Mouse (Mus musculus) stomach, embryonic 16.5 days (tissue): ENCODE data around the gene Ssh1. TPM values are rescaled to one million over a fixed set of nuclear protein-coding genes. Genes with fewer than 3 reads are reported as not detected.

Experiments
- ATAC-seq: fragments of 200-750 bp; cut with Nextera tagmentation; 2 replicates; pipeline ENCODE4 v1.8.0; 2017; ENCODE audit warnings: moderate number of reproducible peaks, moderate TSS enrichment; ENCODE audit not compliant: insufficient read depth, low FRiP score
- H3K27ac ChIP-seq: fragments of 300-500 bp; sonication (generic); 2 replicates; pipeline ENCODE4 v1.5.1; 2014; ENCODE audit warnings: low read length
- H3K27me3 ChIP-seq: fragments of 300-500 bp; sonication (generic); 2 replicates; pipeline ENCODE4 v1.6.1; 2014; ENCODE audit warnings: low read length, control low read depth, mixed read lengths; ENCODE audit not compliant: control insufficient read depth, insufficient read depth
- H3K36me3 ChIP-seq: fragments of 300-500 bp; sonication (generic); 2 replicates; pipeline ENCODE4 v1.6.1; 2014; ENCODE audit warnings: low read length; ENCODE audit not compliant: control insufficient read depth, insufficient read depth
- H3K4me1 ChIP-seq: fragments of 300-500 bp; sonication (generic); 2 replicates; pipeline ENCODE4 v1.6.1; 2014; ENCODE audit warnings: low read length, control low read depth, mixed read lengths; ENCODE audit not compliant: control insufficient read depth, insufficient read depth
- H3K4me2 ChIP-seq: fragments of 300-500 bp; sonication (generic); 2 replicates; pipeline ENCODE4 v1.6.1; 2014; ENCODE audit warnings: low read depth, low read length, mixed read lengths
- H3K4me3 ChIP-seq: fragments of 300-500 bp; sonication (generic); replicated peaks from 2 replicates; pipeline ENCODE4 v1.5.1; 2014; ENCODE audit warnings: mild to moderate bottlenecking, low read length
- H3K9ac ChIP-seq: fragments of 300-500 bp; sonication (generic); 2 replicates; pipeline ENCODE4 v1.6.1; 2014; ENCODE audit warnings: low read length
- H3K9me3 ChIP-seq: fragments of 300-500 bp; sonication (generic); replicated peaks from 2 replicates; pipeline ENCODE4 v1.6.1; 2016; ENCODE audit warnings: low read length, control low read depth; ENCODE audit not compliant: control insufficient read depth
- WGBS: fragments of 180-500 bp; shearing (Covaris S2); extraction: QIAGEN DNeasy Blood & Tissue Kit; methylation state at CpG from one replicate; pipeline ENCODE4 v1.1.7; 2014; 5-methylcytosine and 5-hydroxymethylcytosine counted together
- polyA plus RNA-seq: library from polyadenylated mRNA; unstranded; fragments of >200 nt; fragmentation: Nextera tagmentation; extraction: Ambion mirVana; gene quantifications from 2 replicates; pipeline ENCODE4 v1.2.1, GENCODE M21; 2015

Ssh1 gene
- polyA plus RNA-seq, 1 experiment from 2014 or later = 11.9 TPM

DNA sequence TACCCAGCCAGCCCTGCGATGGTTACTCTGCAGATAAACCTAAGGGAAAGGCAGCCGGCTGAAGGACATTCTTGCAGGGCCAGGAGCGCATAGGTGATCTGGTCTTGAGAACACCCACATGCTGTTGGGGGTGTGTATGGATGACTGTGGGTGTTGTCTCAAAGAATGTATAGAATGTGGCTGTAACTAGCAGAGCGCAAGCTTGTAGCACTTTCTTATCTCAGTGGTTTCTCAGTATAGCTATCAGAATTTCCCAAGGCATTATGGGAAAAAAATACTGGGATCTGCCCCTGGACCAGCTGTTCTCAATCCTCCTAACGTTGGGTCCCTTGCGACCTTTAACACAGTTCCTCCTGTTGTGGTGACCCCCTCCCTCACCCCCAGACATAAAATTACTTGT lies 59.8 kb downstream of the Ssh1 start:
- H3K4me3 ChIP-seq = no peak overlapping the region
- no peak overlapping the region for H3K27ac ChIP-seq
- peaks cover 8% of the 10 kb centered on the region for H3K4me1 ChIP-seq
- no peaks in the 10 kb centered on the region for H3K9me3 ChIP-seq
- WGBS = 48% methylated on average over 6 of the region's 6 CpGs
- H3K27me3 ChIP-seq = no peaks in the 10 kb centered on the region
- no peaks in the 10 kb centered on the region for H3K36me3 ChIP-seq
- ATAC-seq = no peak
- H3K4me2 ChIP-seq = no peak overlapping the region
- H3K9ac ChIP-seq = no peak overlapping the region

GRCm38 (mm10) chr5:113933480-113933879 lies 60.2 kb downstream of the Ssh1 start:
- 81% methylated on average over 4 of the region's 4 CpGs for WGBS
- no peak overlapping the region for H3K9ac ChIP-seq
- no peaks in the 10 kb centered on the region for H3K27me3 ChIP-seq
- peaks cover 8% of the 10 kb centered on the region for H3K4me1 ChIP-seq
- H3K4me2 ChIP-seq = no peak overlapping the region
- no peaks in the 10 kb centered on the region for H3K36me3 ChIP-seq
- H3K4me3 ChIP-seq = no peak overlapping the region
- no peaks in the 10 kb centered on the region for H3K9me3 ChIP-seq
- no peak overlapping the region for H3K27ac ChIP-seq
- ATAC-seq = no peak

DNA sequence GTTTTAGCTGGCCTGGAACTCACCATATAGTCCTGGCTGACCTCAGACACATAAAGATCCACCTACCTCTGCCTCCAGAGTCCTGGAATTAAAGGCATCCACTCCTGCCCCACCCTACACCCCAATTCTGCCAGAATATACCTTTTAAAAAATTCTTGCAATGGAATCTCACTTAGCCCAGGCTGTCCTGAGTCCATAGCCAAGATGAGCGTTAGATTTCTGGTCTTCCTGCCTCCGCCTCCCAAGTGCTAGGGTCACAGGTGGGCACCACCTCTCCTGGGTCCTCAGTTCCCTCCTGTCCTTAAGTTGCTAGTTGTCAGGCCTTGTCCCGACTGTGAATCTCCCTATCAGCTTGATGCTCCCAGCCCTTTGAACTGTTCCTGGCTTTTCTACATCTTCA lies 61.4 kb downstream of the Ssh1 start:
- Histone ChIP-seq H3K4me1 (peaks cover 8% of the 10 kb centered on the region), H3K9ac (no peak overlapping the region), H3K27me3 (no peaks in the 10 kb centered on the region), H3K36me3 (no peaks in the 10 kb centered on the region), H3K4me3 (no peak overlapping the region), H3K27ac (no peak overlapping the region), H3K9me3 (peaks cover 6% of the 10 kb centered on the region; the same call in 1 of the 2 replicates), H3K4me2 (no peak overlapping the region)
- WGBS = 78% methylated on average over 3 of the region's 3 CpGs
- no peak for ATAC-seq

GRCm38 (mm10) chr5:113930648-113931609 lies 62.8 kb downstream of the Ssh1 start:
- Histone ChIP-seq H3K4me1 (peaks cover 8% of the 10 kb centered on the region), H3K27ac (peak overlapping the region; percentile 82), H3K9me3 (peaks cover 7% of the 10 kb centered on the region; the same call in 1 of the 2 replicates), H3K9ac (peak overlapping the region; percentile 57), H3K4me3 (no peak overlapping the region; the same call in 1 of the 2 replicates), H3K36me3 (no peaks in the 10 kb centered on the region), H3K27me3 (no peaks in the 10 kb centered on the region), H3K4me2 (0 out of 2 replicates have a peak overlapping the region, but pooled peaks have one; percentile 15)
- ATAC-seq = peak; percentile 56
- WGBS = 37% methylated on average over 18 of the region's 18 CpGs

- H3K9ac ChIP-seq = no peak overlapping the region
Observed at GRCm38 (mm10) chr5:113929950-113930647, 63.6 kb downstream of the Ssh1 start.

GRCm38 (mm10) chr5:113929526-113929925 lies 64.2 kb downstream of the Ssh1 start:
- Histone ChIP-seq H3K36me3 (no peaks in the 10 kb centered on the region), H3K27me3 (no peaks in the 10 kb centered on the region), H3K4me3 (no peak overlapping the region), H3K9ac (no peak overlapping the region), H3K27ac (no peak overlapping the region; the same call in 1 of the 2 replicates), H3K4me2 (0 out of 2 replicates have a peak overlapping the region, but pooled peaks have one; percentile 16), H3K9me3 (peaks cover 7% of the 10 kb centered on the region; the same call in 1 of the 2 replicates), H3K4me1 (peaks cover 8% of the 10 kb centered on the region)
- WGBS = 63% methylated on average over 10 of the region's 10 CpGs
- no peak for ATAC-seq

More at GRCm38 (mm10) chr5:113929950-113930647, 63.6 kb downstream of the Ssh1 start:
- whole genome bisulfite sequencing = 51% methylated on average over 10 of the region's 10 CpGs
- Histone ChIP-seq H3K4me1 (peaks cover 8% of the 10 kb centered on the region), H3K9me3 (peaks cover 7% of the 10 kb centered on the region; the same call in 1 of the 2 replicates), H3K27me3 (no peaks in the 10 kb centered on the region), H3K4me2 (0 out of 2 replicates have a peak overlapping the region, but pooled peaks have one; percentile 16), H3K27ac (peak overlapping the region; percentile 72), H3K4me3 (no peak overlapping the region), H3K36me3 (no peaks in the 10 kb centered on the region)
- ATAC-seq = no peak

DNA sequence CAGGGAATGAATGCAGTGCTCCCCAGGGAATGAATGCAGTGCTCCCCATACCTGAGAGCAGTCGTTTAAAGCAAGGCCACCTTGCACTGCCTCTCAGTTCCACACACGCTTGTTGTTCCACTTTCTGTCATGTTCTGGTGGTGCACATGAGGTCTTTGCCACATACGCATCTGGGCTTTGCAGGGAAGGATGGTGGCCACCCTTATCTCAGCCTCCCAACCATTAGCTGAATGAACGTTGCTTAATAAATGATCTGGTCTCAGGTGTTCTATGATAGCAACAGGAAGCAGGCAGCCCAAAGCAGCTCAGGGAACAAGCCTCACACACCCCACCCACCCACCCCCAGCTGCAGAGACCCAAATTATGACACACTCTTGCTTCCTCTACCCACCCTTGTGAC lies 69.1 kb downstream of the Ssh1 start:
- H3K27ac ChIP-seq = no peak overlapping the region
- ATAC-seq = no peak
- WGBS = 73% methylated on average over 4 of the region's 4 CpGs

DNA sequence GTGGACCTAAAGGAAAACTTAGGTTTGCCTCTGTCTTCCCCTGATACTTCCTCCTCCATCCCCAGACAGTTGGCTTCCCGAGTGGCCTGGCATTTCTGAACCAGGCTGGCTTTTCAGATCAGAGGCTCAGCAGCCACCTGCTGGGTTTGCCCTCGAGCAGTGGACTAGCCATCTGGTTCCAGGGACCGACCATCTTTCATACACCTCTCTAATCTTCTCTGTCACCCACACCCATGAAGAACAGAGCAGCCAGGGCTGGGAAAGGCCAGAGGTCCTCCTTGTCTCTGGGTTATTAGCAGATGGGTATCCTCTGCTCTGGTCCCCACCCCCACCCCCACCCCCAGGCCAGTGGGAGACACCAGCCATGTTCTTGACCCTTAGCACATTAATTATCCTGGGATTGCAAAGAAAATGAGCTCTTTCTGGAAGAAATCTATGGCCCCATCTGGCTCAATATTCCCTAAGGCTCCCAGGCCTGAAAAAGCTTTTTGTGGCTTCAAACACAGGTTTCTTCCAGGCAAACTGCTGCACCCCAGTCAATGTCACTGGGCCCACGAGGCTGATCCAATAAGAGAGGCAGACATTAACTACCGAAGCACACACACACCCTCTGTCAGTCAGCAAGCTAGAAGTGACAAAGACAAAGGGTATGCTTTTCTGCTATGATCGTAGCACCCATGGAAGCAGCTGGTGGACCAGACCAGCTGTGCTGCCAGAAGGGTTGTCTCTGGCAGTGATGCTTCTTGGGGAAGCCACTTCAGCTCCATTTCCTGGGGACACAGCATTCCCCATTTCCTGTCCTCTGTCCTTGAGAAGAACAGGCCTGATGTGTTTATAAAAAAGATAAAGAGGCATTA lies 72.2 kb downstream of the Ssh1 start:
- Histone ChIP-seq H3K4me1 (peaks cover 3% of the 10 kb centered on the region; the same call in 1 of the 2 replicates), H3K4me2 (no peak overlapping the region), H3K9me3 (no peaks in the 10 kb centered on the region), H3K27me3 (no peaks in the 10 kb centered on the region), H3K9ac (no peak overlapping the region), H3K4me3 (no peak overlapping the region), H3K36me3 (no peaks in the 10 kb centered on the region), H3K27ac (peak overlapping the region; percentile 66; the same call in 1 of the 2 replicates)
- WGBS = 39% methylated on average over 6 of the region's 6 CpGs
- no peak for ATAC-seq

More for the DNA sequence above, 69.1 kb downstream of the Ssh1 start:
- Histone ChIP-seq H3K4me3 (no peak overlapping the region), H3K4me2 (no peak overlapping the region), H3K4me1 (peaks cover 3% of the 10 kb centered on the region; the same call in 1 of the 2 replicates), H3K9me3 (peaks cover 7% of the 10 kb centered on the region; the same call in 1 of the 2 replicates), H3K9ac (no peak overlapping the region), H3K27me3 (no peaks in the 10 kb centered on the region), H3K36me3 (no peaks in the 10 kb centered on the region)
